Mouse (Mus musculus): ENCODE measurements around the gene Tyms. TPM values are rescaled to one million over a fixed set of nuclear protein-coding genes. Genes with fewer than 3 reads are reported as not detected.

Tyms gene
- 99.2 and 114 TPM in 2 replicates for polyA plus RNA-seq (2015; fragmentation: Nextera tagmentation; extraction: Ambion mirVana)

DNA sequence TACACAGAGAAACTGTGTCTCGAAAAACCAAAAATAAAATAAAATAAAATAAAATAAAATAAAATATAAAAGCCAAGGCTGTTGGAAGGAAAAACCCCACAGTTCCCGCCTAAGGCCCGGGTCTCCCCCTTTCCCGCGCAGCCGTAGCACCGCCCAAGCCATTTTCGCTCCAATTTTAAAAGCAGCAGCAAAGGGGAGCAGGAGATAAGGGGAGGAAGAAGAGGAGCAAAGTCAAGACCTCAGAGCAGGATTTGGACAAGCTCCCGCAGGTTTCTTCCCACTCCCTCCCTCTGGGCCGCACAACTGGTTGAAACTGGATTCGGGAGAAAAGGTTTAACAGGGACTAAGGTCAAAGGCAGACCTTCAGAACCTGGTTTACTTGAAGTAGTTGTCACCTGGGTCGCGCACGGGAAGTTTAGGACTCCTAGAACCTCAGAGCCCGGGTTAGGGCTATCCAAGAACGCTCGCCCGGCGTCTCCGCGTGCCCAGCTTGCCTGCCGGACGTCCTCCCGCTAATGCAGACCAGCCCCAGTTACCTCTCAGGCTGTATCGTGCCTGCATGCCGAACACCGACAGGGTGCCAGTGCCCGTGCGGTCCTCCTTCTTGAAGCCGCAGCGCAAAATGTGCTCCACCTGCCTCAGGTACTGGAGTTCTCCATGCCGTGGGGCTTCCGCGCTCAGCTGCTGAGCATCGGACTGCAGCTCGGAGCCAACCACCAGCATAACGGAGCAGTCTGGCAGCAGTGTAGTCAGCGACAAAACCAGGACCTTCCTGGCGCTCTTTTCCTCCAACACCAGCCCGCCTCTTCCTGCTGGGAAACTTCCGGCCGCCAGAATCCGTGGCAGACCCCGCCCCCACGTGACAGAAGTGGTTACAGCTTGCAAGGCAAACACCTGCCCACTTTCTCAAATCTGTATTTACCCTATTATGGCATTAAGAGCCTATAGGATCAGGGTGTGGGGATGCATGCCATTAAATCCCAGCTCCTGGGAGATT, at the start of gene Tyms:
Gene Tyms (minus strand): TSS at position 793 of the 997 bp plus-strand sequence.
- H3K27ac ChIP-seq (replicated peaks), result peak within 1 kb of the TSS; percentile 83
- peak; percentile 95 for ATAC-seq (replicated peaks)
- peak within 1 kb of the TSS; percentile 74 for H3K9ac ChIP-seq (replicated peaks)
- H3K36me3 ChIP-seq, result peaks cover 15% of the 10 kb centered on the region
- under 1% methylated on average over 45 of the region's 45 CpGs for WGBS
- peaks cover 11% of the 10 kb centered on the region; the same call in 1 of the 2 replicates for H3K4me1 ChIP-seq
- peak within 1 kb of the TSS; percentile 81 for H3K4me3 ChIP-seq
- H3K9me3 ChIP-seq, result no peaks in the 10 kb centered on the region
- H3K27me3 ChIP-seq, result no peaks in the 10 kb centered on the region
- H3K4me2 ChIP-seq (replicated peaks), result peak within 1 kb of the TSS; percentile 87

DNA sequence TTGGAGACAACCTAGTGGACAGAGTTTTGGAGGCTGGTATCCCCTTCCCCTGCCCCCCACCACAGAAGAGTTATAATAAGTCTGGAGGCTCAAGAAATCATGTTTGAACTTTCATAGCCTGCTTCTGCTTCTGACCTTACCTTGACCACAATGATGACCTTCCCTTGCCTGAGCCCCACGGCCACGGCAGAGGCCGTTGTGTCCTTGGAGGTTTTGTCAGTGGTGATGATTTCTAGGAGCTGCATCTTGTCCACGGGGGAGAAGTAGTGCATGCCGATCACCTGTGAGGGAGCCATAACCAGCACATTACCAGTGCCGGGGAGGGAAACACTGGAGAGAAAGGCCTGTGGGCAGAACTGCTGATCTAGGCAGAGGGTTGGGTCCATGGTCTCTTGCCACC, 49.1 kb upstream of the Tyms start:
- WGBS, result 91% methylated on average over 6 of the region's 6 CpGs
- no peak overlapping the region for H3K27ac ChIP-seq (replicated peaks)
- H3K9ac ChIP-seq (replicated peaks), result no peak overlapping the region
- no peaks in the 10 kb centered on the region for H3K9me3 ChIP-seq
- H3K4me3 ChIP-seq, result no peak overlapping the region
- H3K27me3 ChIP-seq, result no peaks in the 10 kb centered on the region
- H3K4me1 ChIP-seq, result no peaks in the 10 kb centered on the region
- no peak overlapping the region for H3K4me2 ChIP-seq (replicated peaks)
- peaks cover 80% of the 10 kb centered on the region for H3K36me3 ChIP-seq
- no peak for ATAC-seq (replicated peaks)

DNA sequence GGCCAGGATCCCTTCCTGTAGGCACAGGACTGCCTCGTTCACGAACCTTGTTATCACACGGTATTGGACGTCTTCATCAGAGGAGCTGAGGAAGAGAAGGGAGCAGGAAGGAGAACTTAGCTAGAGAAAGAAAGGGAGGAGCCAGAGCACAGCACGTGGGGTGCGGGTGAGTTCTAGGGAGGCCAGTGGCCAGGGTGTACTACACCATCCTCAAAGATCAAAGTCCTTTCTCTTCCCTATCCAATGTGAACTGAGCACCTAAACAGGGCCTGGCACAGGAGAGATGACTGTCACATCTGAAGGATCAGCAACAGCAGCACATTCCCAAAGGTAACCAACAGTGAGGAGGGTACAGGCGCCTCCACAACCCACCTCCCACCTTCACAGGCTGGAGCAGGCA, 46.7 kb upstream of the Tyms start:
- no peaks in the 10 kb centered on the region for H3K27me3 ChIP-seq
- WGBS, result 84% methylated on average over 7 of the region's 7 CpGs

DNA sequence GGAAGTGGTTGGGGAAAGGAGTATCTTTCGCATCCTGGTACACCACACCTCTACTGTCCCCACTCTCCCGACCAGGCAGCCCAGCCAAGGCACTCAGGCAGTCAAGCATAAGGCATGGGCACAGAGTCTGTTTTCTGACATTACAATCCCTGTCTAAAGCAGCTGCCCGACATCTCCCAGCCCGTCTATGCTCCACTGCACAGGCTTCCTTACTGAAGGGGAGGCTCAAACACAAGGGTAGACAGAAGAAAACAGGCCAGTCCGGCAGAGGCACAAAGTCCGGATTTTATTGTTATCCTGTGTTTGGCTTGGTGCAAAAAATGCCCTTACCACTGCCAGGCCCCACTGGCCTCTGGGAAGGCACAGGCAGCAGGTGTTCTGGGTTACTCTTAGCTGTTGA, 45.7 kb upstream of the Tyms start:
- no peak for ATAC-seq (replicated peaks)
- H3K27me3 ChIP-seq, result no peaks in the 10 kb centered on the region
- no peak overlapping the region for H3K9ac ChIP-seq (replicated peaks)
- H3K4me1 ChIP-seq, result peaks cover 8% of the 10 kb centered on the region
- no peak overlapping the region for H3K4me2 ChIP-seq (replicated peaks)
- no peaks in the 10 kb centered on the region for H3K9me3 ChIP-seq
- no peak overlapping the region for H3K4me3 ChIP-seq
- WGBS, result 86% methylated on average over 6 of the region's 6 CpGs
- H3K27ac ChIP-seq (replicated peaks), result no peak overlapping the region
- peaks cover 71% of the 10 kb centered on the region for H3K36me3 ChIP-seq

More for the DNA sequence above, 46.7 kb upstream of the Tyms start:
- Histone ChIP-seq H3K27ac (replicated peaks) (no peak overlapping the region), H3K4me2 (replicated peaks) (no peak overlapping the region), H3K9me3 (no peaks in the 10 kb centered on the region), H3K36me3 (peaks cover 80% of the 10 kb centered on the region), H3K9ac (replicated peaks) (no peak overlapping the region), H3K4me1 (no peaks in the 10 kb centered on the region; the same call in 1 of the 2 replicates), H3K4me3 (no peak overlapping the region)
- ATAC-seq (replicated peaks), result no peak

DNA sequence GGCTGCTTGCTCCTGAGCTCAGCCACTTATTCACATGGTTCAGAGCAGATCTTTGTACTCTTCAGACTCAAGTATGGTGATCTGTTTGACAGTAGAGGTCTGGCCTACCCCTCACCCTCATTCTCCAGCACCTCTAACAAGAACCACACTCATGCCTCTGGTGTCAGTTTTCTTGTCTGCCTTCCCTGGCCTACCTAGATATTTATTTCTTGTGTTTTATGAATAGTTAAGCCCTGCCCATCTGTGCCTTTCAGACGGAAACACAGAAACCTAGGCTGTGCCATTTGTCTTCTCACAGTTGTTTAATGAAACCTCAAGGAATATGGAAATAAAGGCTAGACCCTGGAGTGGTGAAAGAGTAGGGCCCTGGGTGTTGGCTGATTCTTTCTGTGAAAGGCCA, 44.6 kb upstream of the Tyms start:
- WGBS, result 82% methylated on average over 1 of the region's 1 CpGs

DNA sequence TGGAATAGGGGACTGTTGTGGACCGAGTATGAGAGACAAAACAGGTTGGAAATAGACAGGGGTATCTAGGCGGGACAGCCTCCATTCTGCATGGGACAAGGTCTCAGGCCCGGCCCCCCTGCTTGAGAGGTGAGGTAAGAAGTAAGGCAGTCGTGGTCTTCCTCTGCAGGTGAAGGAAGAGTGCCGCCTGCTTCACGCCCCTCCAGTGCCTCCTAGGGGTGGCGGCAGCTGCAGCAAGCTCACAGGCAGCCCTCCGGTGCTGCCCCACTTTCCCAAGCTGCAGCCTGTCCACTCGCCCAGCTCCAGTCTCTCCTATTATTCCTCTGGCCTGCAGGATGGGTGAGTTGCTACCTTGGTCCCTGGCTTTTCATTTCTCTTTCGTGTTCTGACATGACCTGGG, 42.3 kb upstream of the Tyms start:
- H3K27ac ChIP-seq (replicated peaks), result no peak overlapping the region
- no peak overlapping the region for H3K9ac ChIP-seq (replicated peaks)
- no peaks in the 10 kb centered on the region for H3K9me3 ChIP-seq
- no peak overlapping the region for H3K4me2 ChIP-seq (replicated peaks)
- ATAC-seq (replicated peaks), result no peak
- no peak overlapping the region for H3K4me3 ChIP-seq
- WGBS, result 38% methylated on average over 10 of the region's 10 CpGs
- no peaks in the 10 kb centered on the region for H3K27me3 ChIP-seq
- H3K4me1 ChIP-seq, result peaks cover 25% of the 10 kb centered on the region
- H3K36me3 ChIP-seq, result peaks cover 42% of the 10 kb centered on the region

More for the DNA sequence above, 44.6 kb upstream of the Tyms start:
- ATAC-seq (replicated peaks), result no peak
- Histone ChIP-seq H3K9me3 (no peaks in the 10 kb centered on the region), H3K27me3 (no peaks in the 10 kb centered on the region), H3K9ac (replicated peaks) (no peak overlapping the region), H3K27ac (replicated peaks) (no peak overlapping the region), H3K4me3 (no peak overlapping the region), H3K36me3 (peaks cover 64% of the 10 kb centered on the region), H3K4me1 (peaks cover 15% of the 10 kb centered on the region), H3K4me2 (replicated peaks) (no peak overlapping the region)

DNA sequence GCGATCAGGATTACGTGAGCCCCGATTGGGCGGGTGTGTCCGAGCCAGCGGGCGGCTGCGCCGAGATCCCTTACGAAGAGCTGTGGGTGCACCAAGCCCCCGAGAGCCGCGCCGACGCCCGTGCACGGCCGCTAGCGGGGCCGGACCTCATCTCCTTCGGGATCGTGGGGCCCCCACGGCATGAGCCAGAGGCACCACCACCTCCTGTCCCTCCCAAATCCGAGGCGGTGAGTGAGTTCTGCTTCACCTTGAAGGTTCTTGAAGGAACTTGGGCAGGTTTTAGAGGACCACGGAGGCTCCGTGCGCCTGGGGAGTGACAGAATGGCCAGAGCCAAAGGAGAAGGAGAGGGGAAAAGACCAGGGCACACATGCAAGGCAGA, 41.3 kb upstream of the Tyms start:
- H3K9me3 ChIP-seq, result no peaks in the 10 kb centered on the region
- H3K4me2 ChIP-seq (replicated peaks), result peak overlapping the region; percentile 61
- H3K36me3 ChIP-seq, result peaks cover 33% of the 10 kb centered on the region
- H3K27me3 ChIP-seq, result no peaks in the 10 kb centered on the region
- peak overlapping the region; percentile 44 for H3K4me3 ChIP-seq
- peaks cover 35% of the 10 kb centered on the region for H3K4me1 ChIP-seq
- H3K9ac ChIP-seq (replicated peaks), result peak overlapping the region; percentile 41; the same call in 1 of the 2 replicates
- ATAC-seq (replicated peaks), result no peak
- WGBS, result 5% methylated on average over 28 of the region's 28 CpGs
- no peak overlapping the region for H3K27ac ChIP-seq (replicated peaks)

DNA sequence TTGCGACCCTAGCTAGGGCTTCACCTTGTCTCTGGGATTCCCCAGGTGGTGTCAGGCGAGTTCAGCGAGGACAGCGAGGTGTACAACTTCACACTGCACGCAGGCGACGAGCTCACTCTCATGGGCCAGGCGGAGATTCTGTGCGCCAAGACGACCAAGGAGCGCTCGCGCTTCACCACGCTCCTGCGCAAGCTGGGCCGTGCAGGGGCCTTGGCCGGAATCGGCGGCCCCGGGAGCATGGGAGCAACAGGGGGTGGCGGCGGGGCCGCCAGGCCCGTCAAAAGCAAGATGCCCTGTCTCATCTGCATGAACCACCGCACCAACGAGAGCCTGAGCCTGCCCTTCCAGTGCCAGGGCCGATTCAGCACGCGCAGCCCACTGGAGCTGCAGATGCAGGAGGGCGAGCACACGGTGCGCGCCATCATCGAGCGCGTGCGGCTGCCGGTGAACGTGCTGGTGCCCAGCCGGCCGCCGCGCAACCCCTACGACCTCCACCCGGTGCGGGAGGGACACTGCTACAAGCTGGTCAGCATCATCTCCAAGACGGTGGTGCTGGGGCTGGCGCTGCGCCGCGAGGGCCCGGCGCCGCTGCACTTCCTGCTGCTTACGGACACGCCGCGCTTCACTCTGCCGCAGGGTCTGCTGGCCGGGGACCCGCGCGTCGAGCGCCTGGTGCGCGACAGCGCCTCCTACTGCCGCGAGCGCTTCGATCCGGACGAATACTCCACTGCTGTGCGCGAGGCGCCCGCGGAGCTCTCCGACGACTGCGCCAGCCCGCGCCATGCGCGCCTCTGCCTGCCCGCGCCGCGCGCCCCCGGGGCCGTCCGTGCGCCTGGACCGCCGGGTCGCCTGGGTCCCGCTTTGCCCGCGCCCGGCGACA, 40.7 kb upstream of the Tyms start:
- Histone ChIP-seq H3K4me1 (peaks cover 39% of the 10 kb centered on the region), H3K9ac (replicated peaks) (peak overlapping the region; percentile 41), H3K27ac (replicated peaks) (no peak overlapping the region), H3K9me3 (no peaks in the 10 kb centered on the region), H3K4me3 (peak overlapping the region; percentile 44), H3K27me3 (no peaks in the 10 kb centered on the region), H3K4me2 (replicated peaks) (peak overlapping the region; percentile 61), H3K36me3 (peaks cover 26% of the 10 kb centered on the region)
- WGBS, result 4% methylated on average over 102 of the region's 103 CpGs
- ATAC-seq (replicated peaks), result peak; percentile 91

DNA sequence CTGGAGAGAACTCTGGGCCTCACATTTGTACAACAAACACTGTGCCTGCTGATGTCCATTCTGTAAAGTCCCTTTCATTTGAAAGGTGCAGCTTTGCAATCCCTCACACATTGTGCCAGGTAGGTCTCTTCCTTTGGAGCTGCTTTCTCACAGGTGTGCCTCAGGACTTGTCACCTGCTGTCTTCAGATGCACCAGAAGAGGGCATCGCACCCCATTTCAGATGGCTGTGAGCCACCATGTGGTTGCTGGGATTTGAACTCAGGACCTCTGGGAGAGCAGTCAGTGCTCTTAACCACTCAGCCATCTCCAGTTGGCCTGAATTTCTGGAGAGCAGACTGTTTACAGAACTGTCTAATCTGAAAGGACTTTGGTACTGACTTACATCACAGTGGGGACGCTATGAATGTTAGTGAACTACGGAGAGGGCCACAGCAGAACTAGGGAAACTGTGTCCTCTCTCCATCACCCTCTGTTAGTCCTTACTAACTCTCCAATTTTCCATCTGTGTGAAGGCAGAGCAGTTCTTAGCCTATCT, 39.2 kb upstream of the Tyms start:
- no peak for ATAC-seq (replicated peaks)
- Histone ChIP-seq H3K4me3 (no peak overlapping the region), H3K4me1 (peaks cover 48% of the 10 kb centered on the region), H3K36me3 (peaks cover 12% of the 10 kb centered on the region; the same call in 1 of the 2 replicates), H3K4me2 (replicated peaks) (no peak overlapping the region), H3K9me3 (no peaks in the 10 kb centered on the region), H3K27me3 (no peaks in the 10 kb centered on the region), H3K27ac (replicated peaks) (no peak overlapping the region), H3K9ac (replicated peaks) (no peak overlapping the region)
- WGBS, result 88% methylated on average over 3 of the region's 3 CpGs

DNA sequence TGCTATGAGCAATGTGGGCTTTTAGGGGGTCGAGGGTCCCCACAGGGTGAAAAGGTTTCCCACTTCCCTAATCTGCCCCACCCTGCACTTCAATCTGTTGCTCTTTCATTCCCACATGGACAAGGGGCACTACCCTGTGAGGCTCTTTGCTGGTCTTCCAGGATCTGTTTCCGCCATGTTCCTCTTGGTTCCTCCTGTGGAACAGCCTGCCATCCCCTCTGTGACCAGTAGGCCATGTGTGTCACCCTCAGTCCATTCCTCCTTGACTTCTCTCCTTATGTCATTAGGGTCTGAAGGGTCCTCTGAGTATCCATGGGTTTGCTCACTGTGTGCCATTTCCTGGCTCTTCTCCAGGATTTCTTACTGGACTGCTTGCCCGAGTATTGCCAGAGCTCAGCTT, 38.4 kb upstream of the Tyms start:
- Histone ChIP-seq H3K9me3 (no peaks in the 10 kb centered on the region), H3K27ac (replicated peaks) (no peak overlapping the region), H3K4me1 (peaks cover 56% of the 10 kb centered on the region), H3K36me3 (peaks cover 4% of the 10 kb centered on the region; the same call in 1 of the 2 replicates), H3K4me3 (no peak overlapping the region), H3K9ac (replicated peaks) (no peak overlapping the region), H3K4me2 (replicated peaks) (no peak overlapping the region), H3K27me3 (no peaks in the 10 kb centered on the region)
- no peak for ATAC-seq (replicated peaks)
- 65% methylated on average over 3 of the region's 3 CpGs for WGBS

DNA sequence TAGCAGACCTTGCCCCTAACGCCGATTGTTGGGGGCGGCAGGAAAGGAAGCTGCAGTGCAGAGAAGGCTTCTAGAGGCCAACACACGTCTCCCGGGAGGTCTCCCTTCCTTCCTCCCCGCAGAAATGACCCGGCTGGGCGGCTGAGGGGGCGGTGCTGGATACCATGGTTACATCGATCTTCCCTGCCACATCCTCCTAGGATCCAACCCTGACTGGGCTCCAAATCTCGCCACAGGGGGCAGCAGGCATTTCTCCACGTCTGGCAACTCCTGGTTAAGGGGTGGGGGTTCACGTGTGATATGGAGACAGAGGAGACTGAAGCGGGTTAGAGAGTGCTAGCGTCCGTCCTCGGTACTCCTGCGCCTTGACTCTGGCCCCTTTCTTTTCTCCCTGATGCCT, 37.7 kb upstream of the Tyms start:
- H3K27ac ChIP-seq (replicated peaks), result no peak overlapping the region
- 11% methylated on average over 18 of the region's 18 CpGs for WGBS
- peak overlapping the region; percentile 3; the same call in 1 of the 2 replicates for H3K4me3 ChIP-seq
- H3K4me2 ChIP-seq (replicated peaks), result peak overlapping the region; percentile 32
- ATAC-seq (replicated peaks), result no peak
- no peaks in the 10 kb centered on the region for H3K27me3 ChIP-seq
- H3K36me3 ChIP-seq, result no peaks in the 10 kb centered on the region; the same call in 1 of the 2 replicates
- peaks cover 63% of the 10 kb centered on the region for H3K4me1 ChIP-seq
- H3K9ac ChIP-seq (replicated peaks), result no peak overlapping the region
- no peaks in the 10 kb centered on the region for H3K9me3 ChIP-seq
